Mouse (Mus musculus) ES-E14 (cell line): ENCODE measurements around the gene Acot7.

Experiments used
- CHD2 ChIP-seq: IDR thresholded peaks from 2 replicates; pipeline ENCODE4 v1.6.1; 2014; ENCODE audit warnings: mild to moderate bottlenecking, low read depth, low read length, inconsistent platforms
- HCFC1 ChIP-seq: IDR thresholded peaks from 2 replicates; pipeline ENCODE4 v1.6.1; 2012; ENCODE audit warnings: low read length, inconsistent platforms, borderline replicate concordance; ENCODE audit not compliant: insufficient read depth
- MAFK ChIP-seq: IDR thresholded peaks from 2 replicates; pipeline ENCODE4 v1.6.1; 2014; ENCODE audit warnings: mild to moderate bottlenecking, low read depth, low read length, inconsistent platforms; ENCODE audit not compliant: insufficient read depth
- ZC3H11A ChIP-seq: IDR thresholded peaks from 2 replicates; pipeline ENCODE4 v1.6.1; 2012; ENCODE audit warnings: low read depth, mild to moderate bottlenecking, inconsistent platforms, low read length, borderline replicate concordance
- ZNF384 ChIP-seq: IDR thresholded peaks from 2 replicates; pipeline ENCODE4 v1.6.1; 2012; ENCODE audit warnings: low read depth, low read length, inconsistent platforms

- TF ChIP-seq HCFC1: no peak
- TF ChIP-seq ZNF384: no peak
- no peak for TF ChIP-seq ZC3H11A
- TF ChIP-seq MAFK: no peak
- no peak for TF ChIP-seq CHD2
These were observed 6.4 kb upstream of the Acot7 start for GRCm38 (mm10) chr4:152171543-152171942.
